Mouse (Mus musculus): ENCODE results near the gene Syt1. TPM values are rescaled to one million over a fixed set of nuclear protein-coding genes. Genes with fewer than 3 reads are reported as not detected.
A peak's percentile ranks its signal among the peaks of the same experiment; 100 is the strongest.

Gene Syt1
- polyA plus RNA-seq, 1 experiment from 2014 or later, result 8.6 TPM

DNA sequence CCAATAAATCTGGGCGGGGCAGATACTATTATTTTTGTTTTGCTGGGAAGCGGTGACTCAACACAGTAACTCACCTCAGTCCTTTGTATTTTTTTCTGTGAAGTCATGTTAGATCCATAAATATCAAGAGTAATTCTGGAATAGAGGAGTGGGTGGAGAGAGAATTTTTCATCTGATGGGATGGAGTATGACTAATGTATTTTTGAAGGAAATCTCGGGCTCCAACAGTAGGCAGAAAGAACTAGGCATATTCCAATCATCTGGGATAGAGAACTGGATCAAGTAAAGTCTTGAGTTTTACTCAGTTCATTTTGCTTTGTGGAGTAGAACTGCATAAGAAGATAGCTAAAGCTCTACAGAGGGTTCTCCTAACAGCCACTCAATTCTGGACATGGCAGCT is 465.1 kb downstream of the Syt1 start:
- no peaks in the 10 kb centered on the region for H3K9me3 ChIP-seq (replicated peaks; ENCODE audit: control insufficient read depth, low read length)

DNA sequence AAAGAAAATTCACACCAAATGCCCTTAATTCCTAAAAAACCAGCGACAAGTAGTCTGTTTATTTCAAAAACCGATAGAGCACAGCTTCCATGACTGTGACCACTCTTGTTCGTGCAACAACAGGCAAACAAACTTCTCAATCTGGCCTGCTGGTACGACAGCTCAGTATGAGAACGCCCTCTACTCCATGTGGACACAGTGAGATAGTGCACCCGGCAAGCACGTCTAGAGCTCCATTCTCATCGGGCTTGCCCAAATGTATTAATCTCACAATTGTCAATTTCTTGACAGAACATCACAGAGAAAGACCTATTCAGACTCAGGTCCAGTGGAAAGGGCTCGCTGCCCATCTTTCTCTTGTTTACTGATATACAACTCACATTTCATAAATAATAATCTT is 469.2 kb downstream of the Syt1 start:
- H3K27ac ChIP-seq (ENCODE audit: low read length), result no peak overlapping the region

More for the DNA sequence above, 465.1 kb downstream of the Syt1 start:
- no peak overlapping the region for H3K27ac ChIP-seq (ENCODE audit: low read length)
- ATAC-seq (ENCODE audit: insufficient read depth, low FRiP score), result no peak
- WGBS, result 90% methylated on average over 3 of the region's 3 CpGs
- H3K4me2 ChIP-seq (ENCODE audit: low read depth, low read length), result no peak overlapping the region
- H3K4me3 ChIP-seq (replicated peaks; ENCODE audit: low read length), result no peak overlapping the region
- H3K4me1 ChIP-seq (ENCODE audit: control insufficient read depth, insufficient read depth, low read length), result no peaks in the 10 kb centered on the region
- H3K27me3 ChIP-seq (ENCODE audit: control insufficient read depth, insufficient read depth, low read length), result no peaks in the 10 kb centered on the region
- no peaks in the 10 kb centered on the region for H3K36me3 ChIP-seq (ENCODE audit: control insufficient read depth, insufficient read depth, low read length)
- no peak overlapping the region for H3K9ac ChIP-seq (ENCODE audit: low read length)

DNA sequence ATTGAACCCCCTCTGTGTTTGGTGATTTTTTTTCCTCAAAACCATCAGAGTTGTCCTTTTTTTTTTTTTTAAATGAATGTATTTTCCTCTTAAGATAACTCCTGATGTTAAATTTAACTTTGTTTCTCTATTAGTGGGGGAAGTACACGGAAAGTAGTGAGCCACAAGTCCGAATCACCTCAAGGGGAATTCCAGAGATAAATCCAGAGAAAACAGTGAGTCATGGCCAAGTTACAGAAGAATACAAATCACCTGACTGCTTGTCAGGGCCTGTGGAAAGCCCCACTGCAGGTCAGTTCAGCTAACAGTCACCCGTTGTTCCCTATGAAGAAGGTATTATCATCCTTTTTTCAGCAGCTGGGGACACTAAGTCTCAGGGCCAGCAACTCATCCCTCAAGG is 472.2 kb downstream of the Syt1 start:
- H3K9ac ChIP-seq (ENCODE audit: low read length), result no peak overlapping the region
- no peak overlapping the region for H3K4me3 ChIP-seq (replicated peaks; ENCODE audit: low read length)
- WGBS, result 36% methylated on average over 3 of the region's 3 CpGs
- H3K27ac ChIP-seq (ENCODE audit: low read length), result peak overlapping the region; percentile 62; the same call in 1 of the 2 replicates
- no peaks in the 10 kb centered on the region for H3K36me3 ChIP-seq (ENCODE audit: control insufficient read depth, insufficient read depth, low read length)
- no peaks in the 10 kb centered on the region for H3K9me3 ChIP-seq (replicated peaks; ENCODE audit: control insufficient read depth, low read length)
- H3K27me3 ChIP-seq (ENCODE audit: control insufficient read depth, insufficient read depth, low read length), result no peaks in the 10 kb centered on the region
- H3K4me1 ChIP-seq (ENCODE audit: control insufficient read depth, insufficient read depth, low read length), result 0 out of 2 replicates have a peak, but pooled peaks cover 4% of the 10 kb centered on the region
- H3K4me2 ChIP-seq (ENCODE audit: low read depth, low read length), result no peak overlapping the region
- no peak for ATAC-seq (ENCODE audit: insufficient read depth, low FRiP score)

More for the DNA sequence above, 469.2 kb downstream of the Syt1 start:
- Histone ChIP-seq H3K4me2 (ENCODE audit: low read depth, low read length) (no peak overlapping the region), H3K27me3 (ENCODE audit: control insufficient read depth, insufficient read depth, low read length) (no peaks in the 10 kb centered on the region), H3K4me1 (ENCODE audit: control insufficient read depth, insufficient read depth, low read length) (0 out of 2 replicates have a peak, but pooled peaks cover 4% of the 10 kb centered on the region), H3K9me3 (replicated peaks; ENCODE audit: control insufficient read depth, low read length) (no peaks in the 10 kb centered on the region), H3K4me3 (replicated peaks; ENCODE audit: low read length) (no peak overlapping the region), H3K9ac (ENCODE audit: low read length) (no peak overlapping the region), H3K36me3 (ENCODE audit: control insufficient read depth, insufficient read depth, low read length) (no peaks in the 10 kb centered on the region)
- ATAC-seq (ENCODE audit: insufficient read depth, low FRiP score), result no peak
- WGBS, result 68% methylated on average over 9 of the region's 9 CpGs

DNA sequence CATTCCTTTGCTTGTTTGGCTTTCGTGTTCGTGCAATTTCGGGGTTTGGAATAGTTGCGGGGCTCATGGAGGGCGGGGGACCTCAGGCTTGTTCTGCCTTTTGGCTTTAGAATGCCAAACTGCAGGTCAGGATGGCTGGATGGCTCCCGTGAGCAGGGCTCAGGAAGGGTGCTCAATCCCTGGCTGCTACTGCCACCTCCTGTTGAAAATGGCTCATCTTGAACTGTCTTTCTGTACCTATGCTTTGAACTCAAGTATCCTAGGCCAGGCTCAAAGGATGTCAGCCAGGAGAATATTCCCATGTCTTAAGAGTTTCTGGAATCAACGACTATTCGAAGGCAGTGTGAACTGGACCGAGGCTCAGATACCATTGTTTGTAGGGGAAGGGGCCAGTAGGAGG is 473.1 kb downstream of the Syt1 start:
- Histone ChIP-seq H3K36me3 (ENCODE audit: control insufficient read depth, insufficient read depth, low read length) (no peaks in the 10 kb centered on the region), H3K9ac (ENCODE audit: low read length) (no peak overlapping the region), H3K27ac (ENCODE audit: low read length) (no peak overlapping the region), H3K4me3 (replicated peaks; ENCODE audit: low read length) (no peak overlapping the region), H3K9me3 (replicated peaks; ENCODE audit: control insufficient read depth, low read length) (no peaks in the 10 kb centered on the region), H3K27me3 (ENCODE audit: control insufficient read depth, insufficient read depth, low read length) (no peaks in the 10 kb centered on the region), H3K4me2 (ENCODE audit: low read depth, low read length) (no peak overlapping the region), H3K4me1 (ENCODE audit: control insufficient read depth, insufficient read depth, low read length) (0 out of 2 replicates have a peak, but pooled peaks cover 4% of the 10 kb centered on the region)
- 57% methylated on average over 9 of the region's 9 CpGs for WGBS
- ATAC-seq (ENCODE audit: insufficient read depth, low FRiP score), result peak; percentile 71; the same call in 1 of the 2 replicates

DNA sequence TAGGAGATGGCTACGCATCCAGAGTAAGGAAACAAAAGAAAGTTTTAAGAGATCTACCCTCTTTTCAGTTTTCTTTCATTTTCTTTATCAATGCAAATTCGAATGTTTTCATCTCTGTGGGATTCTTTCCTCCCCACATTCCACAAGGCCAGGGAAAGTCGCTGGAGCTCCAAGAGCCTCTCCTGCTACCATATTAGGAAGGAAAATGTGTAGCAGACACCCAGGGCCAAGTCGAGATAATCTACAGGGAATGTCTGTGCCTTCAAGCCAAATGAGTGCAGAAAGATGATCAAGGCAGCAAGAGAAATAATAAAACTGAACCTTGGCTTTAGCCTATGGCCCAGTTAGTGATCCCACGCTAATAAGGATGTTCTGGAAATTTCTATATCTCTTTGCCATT is 474.9 kb downstream of the Syt1 start:
- no peak for ATAC-seq (ENCODE audit: insufficient read depth, low FRiP score)
- no peaks in the 10 kb centered on the region for H3K27me3 ChIP-seq (ENCODE audit: control insufficient read depth, insufficient read depth, low read length)
- peak overlapping the region; percentile 74 for H3K27ac ChIP-seq (ENCODE audit: low read length)
- H3K4me1 ChIP-seq (ENCODE audit: control insufficient read depth, insufficient read depth, low read length), result peaks cover 6% of the 10 kb centered on the region; the same call in 1 of the 2 replicates
- H3K9me3 ChIP-seq (replicated peaks; ENCODE audit: control insufficient read depth, low read length), result no peaks in the 10 kb centered on the region
- no peak overlapping the region for H3K9ac ChIP-seq (ENCODE audit: low read length)
- H3K36me3 ChIP-seq (ENCODE audit: control insufficient read depth, insufficient read depth, low read length), result no peaks in the 10 kb centered on the region
- 37% methylated on average over 5 of the region's 5 CpGs for WGBS
- H3K4me3 ChIP-seq (replicated peaks; ENCODE audit: low read length), result no peak overlapping the region
- no peak overlapping the region for H3K4me2 ChIP-seq (ENCODE audit: low read depth, low read length)

DNA sequence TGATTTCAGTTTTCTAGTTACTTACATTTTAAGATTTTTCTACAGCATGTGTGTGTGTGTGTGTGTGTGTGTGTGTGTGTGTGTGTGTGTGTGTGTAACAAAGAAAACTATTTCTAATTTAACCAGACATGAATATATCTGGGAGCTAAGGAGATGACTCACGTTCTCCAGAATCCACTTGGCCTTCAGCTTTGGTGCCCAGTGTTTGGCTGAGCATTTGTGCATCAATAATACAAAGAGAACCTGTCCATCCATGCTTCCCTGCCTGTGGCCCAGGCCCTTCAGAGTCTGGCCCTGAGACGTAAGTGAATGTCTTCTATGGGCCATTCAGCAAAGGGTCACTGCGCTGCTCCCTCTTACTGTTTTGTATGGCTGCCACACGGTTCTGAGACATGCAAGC is 476.7 kb downstream of the Syt1 start:
- Histone ChIP-seq H3K4me1 (ENCODE audit: control insufficient read depth, insufficient read depth, low read length) (peaks cover 5% of the 10 kb centered on the region; the same call in 1 of the 2 replicates), H3K9ac (ENCODE audit: low read length) (no peak overlapping the region), H3K27me3 (ENCODE audit: control insufficient read depth, insufficient read depth, low read length) (no peaks in the 10 kb centered on the region), H3K27ac (ENCODE audit: low read length) (no peak overlapping the region), H3K4me3 (replicated peaks; ENCODE audit: low read length) (no peak overlapping the region), H3K4me2 (ENCODE audit: low read depth, low read length) (no peak overlapping the region), H3K9me3 (replicated peaks; ENCODE audit: control insufficient read depth, low read length) (no peaks in the 10 kb centered on the region), H3K36me3 (ENCODE audit: control insufficient read depth, insufficient read depth, low read length) (no peaks in the 10 kb centered on the region)
- WGBS, result 79% methylated on average over 4 of the region's 4 CpGs
- ATAC-seq (ENCODE audit: insufficient read depth, low FRiP score), result no peak

DNA sequence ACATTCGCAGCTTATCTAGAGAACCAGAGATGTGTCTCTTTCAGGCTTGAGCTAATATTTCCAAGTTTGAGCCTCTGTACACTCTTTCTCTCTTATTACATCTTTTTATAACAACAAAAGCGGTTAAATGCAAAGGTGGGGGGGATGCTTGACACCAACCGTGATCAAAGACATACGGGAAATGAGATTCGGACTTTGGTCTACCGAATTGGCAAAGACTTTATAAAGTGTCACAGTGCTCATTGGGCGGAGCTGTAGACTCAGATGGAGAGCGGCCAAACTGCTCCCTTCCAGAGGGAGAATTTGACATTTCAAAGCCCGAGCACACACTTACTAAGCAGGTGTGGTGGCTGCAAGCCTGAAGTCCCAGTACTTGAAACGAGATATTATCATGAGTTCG is 477.9 kb downstream of the Syt1 start:
- H3K36me3 ChIP-seq (ENCODE audit: control insufficient read depth, insufficient read depth, low read length), result no peaks in the 10 kb centered on the region
- no peak for ATAC-seq (ENCODE audit: insufficient read depth, low FRiP score)
- H3K9ac ChIP-seq (ENCODE audit: low read length), result no peak overlapping the region
- H3K4me3 ChIP-seq (replicated peaks; ENCODE audit: low read length), result no peak overlapping the region
- H3K4me2 ChIP-seq (ENCODE audit: low read depth, low read length), result no peak overlapping the region
- no peak overlapping the region for H3K27ac ChIP-seq (ENCODE audit: low read length)
- 87% methylated on average over 11 of the region's 11 CpGs for WGBS
- H3K27me3 ChIP-seq (ENCODE audit: control insufficient read depth, insufficient read depth, low read length), result no peaks in the 10 kb centered on the region
- no peaks in the 10 kb centered on the region for H3K9me3 ChIP-seq (replicated peaks; ENCODE audit: control insufficient read depth, low read length)
- H3K4me1 ChIP-seq (ENCODE audit: control insufficient read depth, insufficient read depth, low read length), result peaks cover 2% of the 10 kb centered on the region; the same call in 1 of the 2 replicates

DNA sequence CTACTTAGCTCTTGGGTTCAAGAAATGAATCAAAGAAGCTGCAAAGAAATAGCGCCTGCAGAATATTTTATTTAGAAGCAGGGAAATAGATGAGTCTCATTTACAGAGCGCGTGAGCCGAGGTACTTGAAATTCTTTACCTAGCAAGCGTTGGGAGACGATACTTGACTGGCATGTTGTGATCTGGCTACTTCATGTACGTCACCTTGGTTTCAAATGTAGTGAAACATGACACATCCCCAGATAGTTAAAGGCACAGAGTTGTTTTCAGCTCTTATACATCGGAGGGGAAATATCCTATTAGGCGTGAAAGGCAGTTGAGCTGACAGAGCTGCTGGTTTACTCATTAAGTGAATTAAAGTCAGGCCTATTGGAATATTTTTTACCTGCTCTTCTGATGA is 478.5 kb downstream of the Syt1 start:
- Histone ChIP-seq H3K27ac (ENCODE audit: low read length) (no peak overlapping the region), H3K9me3 (replicated peaks; ENCODE audit: control insufficient read depth, low read length) (no peaks in the 10 kb centered on the region), H3K4me3 (replicated peaks; ENCODE audit: low read length) (no peak overlapping the region), H3K4me2 (ENCODE audit: low read depth, low read length) (no peak overlapping the region), H3K27me3 (ENCODE audit: control insufficient read depth, insufficient read depth, low read length) (no peaks in the 10 kb centered on the region), H3K4me1 (ENCODE audit: control insufficient read depth, insufficient read depth, low read length) (peaks cover 2% of the 10 kb centered on the region; the same call in 1 of the 2 replicates), H3K9ac (ENCODE audit: low read length) (no peak overlapping the region), H3K36me3 (ENCODE audit: control insufficient read depth, insufficient read depth, low read length) (no peaks in the 10 kb centered on the region)
- WGBS, result 82% methylated on average over 9 of the region's 9 CpGs
- no peak for ATAC-seq (ENCODE audit: insufficient read depth, low FRiP score)

DNA sequence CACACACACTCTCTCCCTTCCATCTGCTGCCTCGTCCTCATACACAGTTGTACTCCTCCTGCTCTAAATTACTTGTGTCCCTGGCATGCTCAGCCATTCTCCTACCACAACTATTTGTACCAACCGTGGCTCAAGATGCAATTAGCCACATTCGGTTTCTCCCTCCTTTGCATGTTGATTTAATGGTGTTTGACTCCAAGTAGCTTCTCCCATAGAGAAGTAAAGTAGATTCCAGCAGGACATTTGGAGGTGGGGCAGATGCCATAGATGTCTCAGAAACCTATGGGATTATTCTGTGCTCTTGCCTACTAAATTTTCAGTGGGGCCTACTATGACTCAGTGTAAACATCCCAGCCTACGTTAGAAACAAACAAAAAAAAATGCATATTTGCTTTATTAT is 479.1 kb downstream of the Syt1 start:
- no peak overlapping the region for H3K27ac ChIP-seq (ENCODE audit: low read length)
- H3K4me1 ChIP-seq (ENCODE audit: control insufficient read depth, insufficient read depth, low read length), result peaks cover 2% of the 10 kb centered on the region; the same call in 1 of the 2 replicates
- H3K4me2 ChIP-seq (ENCODE audit: low read depth, low read length), result no peak overlapping the region
- H3K36me3 ChIP-seq (ENCODE audit: control insufficient read depth, insufficient read depth, low read length), result no peaks in the 10 kb centered on the region
- H3K9me3 ChIP-seq (replicated peaks; ENCODE audit: control insufficient read depth, low read length), result no peaks in the 10 kb centered on the region
- no peak overlapping the region for H3K9ac ChIP-seq (ENCODE audit: low read length)
- H3K27me3 ChIP-seq (ENCODE audit: control insufficient read depth, insufficient read depth, low read length), result no peaks in the 10 kb centered on the region
- H3K4me3 ChIP-seq (replicated peaks; ENCODE audit: low read length), result no peak overlapping the region
- no peak for ATAC-seq (ENCODE audit: insufficient read depth, low FRiP score)
- 43% methylated on average over 4 of the region's 4 CpGs for WGBS

Data from stomach, embryonic 16.5 days (tissue).